Mouse (Mus musculus): Measurements from ENCODE around the gene Maml2.

DNA sequence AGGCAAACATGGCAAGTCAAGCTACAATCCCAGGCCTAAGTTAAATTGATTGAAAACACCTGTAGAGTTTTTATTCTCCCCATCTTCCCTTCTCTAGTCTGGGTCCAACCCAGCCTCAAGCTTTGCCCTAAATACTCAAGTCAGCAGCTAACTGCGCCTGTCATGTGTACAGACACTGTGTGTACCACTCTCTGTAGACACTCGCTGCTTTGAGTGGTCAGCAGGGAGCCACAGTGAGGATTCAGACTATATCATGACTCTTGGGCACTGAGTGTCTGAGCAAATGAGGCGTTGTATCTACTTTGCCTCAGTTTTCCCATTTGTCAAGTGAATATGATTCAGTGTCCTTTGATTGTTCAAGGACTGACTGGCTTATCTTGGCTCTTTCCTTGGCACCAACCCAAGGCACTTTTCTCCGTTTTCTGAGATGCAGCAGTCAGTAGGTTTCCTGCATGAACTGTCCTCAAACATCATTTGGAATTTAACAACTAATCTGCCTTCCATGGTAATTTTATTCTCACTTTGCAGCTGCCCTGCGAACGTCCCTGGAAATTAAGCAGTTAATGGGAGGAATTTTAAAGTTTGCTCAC lies 135.8 kb downstream of the Maml2 start:
- no peak for TF ChIP-seq MAX (IDR thresholded peaks at IDR 0.05)
- TF ChIP-seq CTCF (IDR thresholded peaks at IDR 0.05; ENCODE audit: control insufficient read depth, insufficient read depth, insufficient read length), result no peak

All from C2C12 (cell line).